Mouse (Mus musculus) MEL (cell line): ENCODE results near the gene Rab33b. TPM values are rescaled to one million over a fixed set of nuclear protein-coding genes. Genes with fewer than 3 reads are reported as not detected.

Experiments
- DNase-seq: peaks from one replicate; pipeline ENCODE4 v3.0.0; 2011; ENCODE audit warnings: low read depth, low spot score
- H3K27ac ChIP-seq: 2 replicates; pipeline ENCODE4 v1.5.1; 2012; ENCODE audit warnings: low read depth, mild to moderate bottlenecking, control low read depth, low read length, moderate library complexity; ENCODE audit not compliant: control insufficient read depth
- H3K27me3 ChIP-seq, 2 experiments: fragments of 150-350 bp in 1 of 2; sonication (generic) in 1 of 2; 2 replicates each; pipeline ENCODE4 v1.6.1; 2012; ENCODE audit warnings: low read length in 2 of 2, mild to moderate bottlenecking in 2 of 2, improper control_type of control experiment in 1 of 2, moderate library complexity in 1 of 2; ENCODE audit not compliant: insufficient read depth in 2 of 2, control insufficient read depth in 1 of 2
- H3K36me3 ChIP-seq, 2 experiments: 2 replicates each; pipeline ENCODE4 v1.6.1; 2012 to 2014; ENCODE audit warnings: low read length in 2 of 2, improper control_type of control experiment in 1 of 2, inconsistent platforms in 1 of 2, mild to moderate bottlenecking in 1 of 2; ENCODE audit not compliant: insufficient read depth in 2 of 2, control insufficient read depth in 1 of 2
- H3K4me1 ChIP-seq, 2 experiments: fragments of 150-350 bp in 1 of 2; sonication (generic) in 1 of 2; 2 replicates each; pipeline ENCODE4 v1.6.1; 2012; ENCODE audit warnings: low read length in 2 of 2, improper control_type of control experiment in 1 of 2, mild to moderate bottlenecking in 1 of 2; ENCODE audit not compliant: insufficient read depth in 2 of 2, control insufficient read depth in 1 of 2
- H3K4me3 ChIP-seq, 2 experiments: fragments of 150-350 bp in 1 of 2; sonication (generic) in 1 of 2; 2 replicates each; pipeline ENCODE4 v1.5.1; 2012; ENCODE audit warnings: low read depth in 2 of 2, low read length in 2 of 2, mild to moderate bottlenecking in 2 of 2, moderate library complexity in 2 of 2, control low read depth in 1 of 2, improper control_type of control experiment in 1 of 2; ENCODE audit not compliant: control insufficient read depth in 1 of 2, insufficient read depth in 1 of 2
- H3K79me2 ChIP-seq: 2 replicates; pipeline ENCODE4 v1.6.1; 2012; ENCODE audit warnings: mild to moderate bottlenecking, low read length, moderate library complexity; ENCODE audit not compliant: control insufficient read depth, poor library complexity, insufficient read depth
- H3K9ac ChIP-seq: 2 replicates; pipeline ENCODE4 v1.6.1; 2012; ENCODE audit warnings: low read depth, mild to moderate bottlenecking, control low read depth, low read length, moderate library complexity; ENCODE audit not compliant: control insufficient read depth, poor library complexity, severe bottlenecking
- H3K9me3 ChIP-seq: fragments of 150-350 bp; sonication (generic); replicated peaks from 2 replicates; pipeline ENCODE4 v1.6.1; 2012; ENCODE audit warnings: mild to moderate bottlenecking, low read length, improper control_type of control experiment, moderate library complexity; ENCODE audit not compliant: insufficient read depth
- CHD1 ChIP-seq: IDR thresholded peaks from 2 replicates; pipeline ENCODE4 v1.6.1; 2012; ENCODE audit warnings: low read depth, mild to moderate bottlenecking, inconsistent platforms, low read length, improper control_type of control experiment
- ELF1 ChIP-seq: IDR thresholded peaks from 2 replicates; pipeline ENCODE4 v1.6.1; 2014; ENCODE audit warnings: low read depth, mild to moderate bottlenecking, inconsistent platforms, low read length, improper control_type of control experiment, moderate library complexity
- GATA1 ChIP-seq: IDR thresholded peaks from 2 replicates; pipeline ENCODE4 v1.6.1; 2011; ENCODE audit warnings: low read depth, low read length, improper control_type of control experiment
- MAX ChIP-seq: IDR thresholded peaks from 2 replicates; pipeline ENCODE4 v1.6.1; 2011; ENCODE audit warnings: low read length, improper control_type of control experiment
- NELFE ChIP-seq: IDR thresholded peaks from 2 replicates; pipeline ENCODE4 v1.6.1; 2011; ENCODE audit warnings: low read depth, low read length, improper control_type of control experiment
- POLR2AphosphoS2 ChIP-seq: IDR thresholded peaks from 2 replicates; pipeline ENCODE4 v1.6.1; 2011; ENCODE audit warnings: low read length, improper control_type of control experiment
- POLR2AphosphoS5 ChIP-seq: IDR thresholded peaks from 2 replicates; pipeline ENCODE4 v1.6.1; 2012; ENCODE audit warnings: low read depth, borderline replicate concordance, mild to moderate bottlenecking, inconsistent platforms, low read length, moderate library complexity, mixed read lengths
- RAD21 ChIP-seq: IDR thresholded peaks from 2 replicates; pipeline ENCODE4 v1.6.1; 2011; ENCODE audit warnings: mild to moderate bottlenecking, low read depth, low read length, improper control_type of control experiment
- RCOR1 ChIP-seq: IDR thresholded peaks from 2 replicates; pipeline ENCODE4 v1.6.1; 2012; ENCODE audit warnings: low read depth, mild to moderate bottlenecking, inconsistent platforms, low read length, improper control_type of control experiment
- SMC3 ChIP-seq: IDR thresholded peaks from 2 replicates; pipeline ENCODE4 v1.6.1; 2011; ENCODE audit warnings: low read depth, low read length, improper control_type of control experiment
- TAL1 ChIP-seq: IDR thresholded peaks from 2 replicates; pipeline ENCODE4 v1.6.1; 2012; ENCODE audit warnings: mild to moderate bottlenecking, inconsistent platforms, low read length, moderate library complexity, mixed read lengths
- TBP ChIP-seq: IDR thresholded peaks from 2 replicates; pipeline ENCODE4 v1.8.0; 2011; ENCODE audit warnings: low read depth, low read length, improper control_type of control experiment
- TCF12 ChIP-seq: IDR thresholded peaks from 2 replicates; pipeline ENCODE4 v1.6.1; 2014; ENCODE audit warnings: low read depth, mild to moderate bottlenecking, inconsistent platforms, low read length, improper control_type of control experiment, moderate library complexity
- UBTF ChIP-seq: IDR thresholded peaks from 2 replicates; pipeline ENCODE4 v1.6.1; 2012; ENCODE audit warnings: low read depth, mild to moderate bottlenecking, inconsistent platforms, low read length, improper control_type of control experiment, moderate library complexity, borderline replicate concordance; ENCODE audit not compliant: insufficient read depth
- USF1 ChIP-seq: IDR thresholded peaks from 2 replicates; pipeline ENCODE4 v1.6.1; 2014; ENCODE audit warnings: low read depth, mild to moderate bottlenecking, inconsistent platforms, low read length, improper control_type of control experiment, moderate library complexity
- ZC3H11A ChIP-seq: IDR thresholded peaks from 2 replicates; pipeline ENCODE4 v1.6.1; 2012; ENCODE audit warnings: low read depth, mild to moderate bottlenecking, inconsistent platforms, low read length, improper control_type of control experiment
- ZMIZ1 ChIP-seq: IDR thresholded peaks from 2 replicates; pipeline ENCODE4 v1.6.1; 2012; ENCODE audit warnings: low read depth, mild to moderate bottlenecking, inconsistent platforms, low read length, improper control_type of control experiment, moderate library complexity
- polyA plus RNA-seq, 2 experiments: library from polyadenylated mRNA; stranded (reverse) in 1 of 2; unstranded in 1 of 2; fragments of >175 nt in 1 of 2; fragments of >200 nt in 1 of 2; gene quantifications; 2 replicates each; pipeline versions ENCODE4 v1.2.1 to v1.2.4; 2012; ENCODE audit warnings: low replicate concordance in 2 of 2, low read depth in 1 of 2; ENCODE audit not compliant: insufficient read length in 2 of 2, insufficient read depth in 1 of 2, missing spikeins in 1 of 2
- total RNA-seq: library from RNA; depleted of rRNA; stranded (reverse); fragments of 300-350 nt; gene quantifications from 2 replicates; pipeline ENCODE4 v1.2.3, GENCODE M21; 2012

Gene Rab33b
- total and polyA plus RNA-seq, 3 experiments, result 4.9 to 5.2 TPM; not detected in 1

DNA sequence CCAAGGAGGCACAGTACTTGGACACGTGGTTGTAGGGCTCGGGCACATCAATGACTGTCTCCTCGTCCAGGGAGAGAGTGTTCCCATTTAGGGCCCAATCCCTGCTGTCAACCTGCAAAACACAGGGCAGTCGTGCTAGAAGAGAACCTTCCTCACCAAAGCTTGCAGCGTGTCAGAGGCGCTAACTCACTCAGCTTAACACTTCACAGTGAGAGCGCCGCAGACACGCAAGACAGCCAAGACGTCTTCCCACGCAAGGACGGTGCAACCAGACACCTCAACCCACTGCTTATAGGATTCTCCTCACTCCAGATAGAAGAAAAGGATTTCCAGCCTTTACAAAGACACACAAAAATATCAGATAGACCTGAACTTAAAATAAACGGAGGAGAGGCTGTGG lies 43.2 kb downstream of the Rab33b start:
- TF ChIP-seq USF1 (no peak), NELFE (no peak), POLR2AphosphoS2 (no peak), GATA1 (no peak), ELF1 (no peak), MAX (no peak), ZC3H11A (no peak), CHD1 (no peak), TBP (no peak), RAD21 (no peak)
- Histone ChIP-seq H3K9me3 (no peaks in the 10 kb centered on the region), H3K4me3 (no peak overlapping the region), H3K27ac (no peak overlapping the region), H3K36me3 (peaks cover 0 to 20% of the 10 kb centered on the region in 2 experiments; a peak in 2 of 4 replicates), H3K4me1 (no peaks in the 10 kb centered on the region), H3K27me3 (no peaks in the 10 kb centered on the region), H3K79me2 (no peaks in the 10 kb centered on the region), H3K9ac (no peak overlapping the region)
- no peak for DNase-seq

DNA sequence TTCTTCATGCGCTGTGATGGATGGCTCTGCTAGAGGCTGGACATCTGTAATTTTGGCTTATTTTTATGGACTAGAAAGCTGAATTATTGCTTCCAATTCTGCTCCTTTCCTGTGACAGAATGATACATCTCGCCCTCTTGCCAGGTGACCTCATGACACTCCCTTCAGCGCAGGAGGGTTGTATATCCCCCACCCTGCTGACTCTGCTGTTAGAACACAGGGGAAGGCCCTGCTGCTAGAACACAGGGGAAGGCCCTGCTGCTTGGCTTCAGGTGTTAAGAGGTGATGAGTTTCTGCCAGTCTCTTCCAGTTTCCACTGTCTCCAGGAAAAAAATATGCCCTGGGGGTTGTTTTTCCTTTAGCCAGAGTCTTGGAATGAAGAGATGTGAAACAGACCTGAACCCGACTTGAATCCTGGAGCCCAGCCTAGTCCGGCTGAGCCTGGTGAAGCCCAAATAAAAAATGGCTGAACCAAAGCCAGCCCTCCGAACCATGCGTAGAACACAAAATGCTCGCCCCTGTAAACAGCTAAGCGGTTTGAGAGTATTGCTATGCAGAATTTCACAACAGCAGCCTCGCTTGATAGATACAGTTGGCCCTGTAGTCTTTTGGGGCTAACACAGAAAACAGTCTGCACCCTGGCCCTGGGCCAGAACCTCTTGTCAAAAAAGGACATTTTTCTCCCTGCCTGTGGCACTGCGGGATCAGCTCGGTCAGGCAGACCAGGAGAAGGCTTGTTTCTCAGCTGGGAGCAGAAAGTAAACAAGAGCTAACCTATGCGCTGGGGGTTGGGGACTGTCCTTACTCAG lies 48.0 kb downstream of the Rab33b start:
- Histone ChIP-seq H3K4me1 (no peaks in the 10 kb centered on the region), H3K27me3 (no peaks in the 10 kb centered on the region), H3K9me3 (no peaks in the 10 kb centered on the region), H3K4me3 (no peak overlapping the region), H3K36me3 (peaks cover 0 to 23% of the 10 kb centered on the region in 2 experiments; a peak in 2 of 4 replicates), H3K9ac (no peak overlapping the region), H3K27ac (no peak overlapping the region), H3K79me2 (no peaks in the 10 kb centered on the region)
- DNase-seq, result no peak
- TF ChIP-seq TAL1 (no peak), ZMIZ1 (no peak), TCF12 (no peak), USF1 (no peak), UBTF (no peak), SMC3 (no peak), NELFE (no peak), POLR2AphosphoS5 (no peak), RCOR1 (no peak)
